Mouse (Mus musculus) liver, adult 2 months (tissue): ENCODE measurements around the gene Taf8. TPM values are rescaled to one million over a fixed set of nuclear protein-coding genes. Genes with fewer than 3 reads are reported as not detected.

ENCODE experiments used
- DNase-seq: peaks from one replicate; pipeline ENCODE4 v3.0.0-alpha.2; 2011; ENCODE audit warnings: low read depth, low spot score; ENCODE audit errors: extremely low read depth
- H3K27ac ChIP-seq: fragments of 200-500 bp; replicated peaks from 2 replicates; pipeline ENCODE4 v1.5.1; 2012; ENCODE audit warnings: low read depth, mild to moderate bottlenecking, control low read depth, inconsistent platforms, low read length; ENCODE audit not compliant: insufficient read depth
- H3K27me3 ChIP-seq: fragments of 200-500 bp; 2 replicates; pipeline ENCODE4 v1.6.1; 2012; ENCODE audit warnings: mild to moderate bottlenecking, moderate library complexity, low read length, inconsistent platforms; ENCODE audit not compliant: control insufficient read depth, insufficient read depth
- H3K36me3 ChIP-seq: fragments of 200-500 bp; 2 replicates; pipeline ENCODE4 v1.6.1; 2012; ENCODE audit warnings: low read length, inconsistent platforms; ENCODE audit not compliant: control insufficient read depth, insufficient read depth
- H3K4me1 ChIP-seq: fragments of 200-500 bp; 2 replicates; pipeline ENCODE4 v1.6.1; 2011; ENCODE audit warnings: low read length; ENCODE audit not compliant: control insufficient read depth, insufficient read depth
- H3K4me3 ChIP-seq: fragments of 200-500 bp; 2 replicates; pipeline ENCODE4 v1.5.1; 2011; ENCODE audit warnings: low read depth, mild to moderate bottlenecking, control low read depth, low read length, moderate library complexity; ENCODE audit not compliant: insufficient read depth
- H3K79me2 ChIP-seq: fragments of 200-500 bp; 2 replicates; pipeline ENCODE4 v1.6.1; 2012; ENCODE audit warnings: inconsistent platforms, mild to moderate bottlenecking, low read length, moderate library complexity; ENCODE audit not compliant: control insufficient read depth, insufficient read depth
- H3K9ac ChIP-seq: fragments of 200-500 bp; 2 replicates; pipeline ENCODE4 v1.6.1; 2012; ENCODE audit warnings: low read depth, mild to moderate bottlenecking, control low read depth, inconsistent platforms, low read length
- CTCF ChIP-seq: fragments of 200-500 bp; IDR thresholded peaks from 2 replicates; pipeline ENCODE4 v1.5.1; 2011; ENCODE audit warnings: low read depth, low read length, control low read depth
- POLR2A ChIP-seq: fragments of 200-500 bp; IDR thresholded peaks from 2 replicates; pipeline ENCODE4 v1.6.1; 2011; ENCODE audit warnings: low read length, control low read depth; ENCODE audit not compliant: insufficient read depth; ENCODE audit errors: extremely low read depth
- WGBS: fragments of 180-500 bp; shearing (Covaris S2); methylation state at CpG from one replicate; pipeline ENCODE4 v1.1.7; 2018; 5-methylcytosine and 5-hydroxymethylcytosine counted together
- polyA plus RNA-seq: library from polyadenylated mRNA; depleted of rRNA; stranded (reverse); fragments of >200 nt; gene quantifications from 2 replicates; pipeline ENCODE4 v1.2.3, GENCODE M21; 2012
- total RNA-seq: library from RNA; depleted of rRNA; stranded (reverse); fragments of >200 nt; gene quantifications from 2 replicates; pipeline ENCODE4 v1.2.3, GENCODE M21; 2014

Gene Taf8
- total and polyA plus RNA-seq, 2 experiments: 8.2 to 9.6 TPM

DNA sequence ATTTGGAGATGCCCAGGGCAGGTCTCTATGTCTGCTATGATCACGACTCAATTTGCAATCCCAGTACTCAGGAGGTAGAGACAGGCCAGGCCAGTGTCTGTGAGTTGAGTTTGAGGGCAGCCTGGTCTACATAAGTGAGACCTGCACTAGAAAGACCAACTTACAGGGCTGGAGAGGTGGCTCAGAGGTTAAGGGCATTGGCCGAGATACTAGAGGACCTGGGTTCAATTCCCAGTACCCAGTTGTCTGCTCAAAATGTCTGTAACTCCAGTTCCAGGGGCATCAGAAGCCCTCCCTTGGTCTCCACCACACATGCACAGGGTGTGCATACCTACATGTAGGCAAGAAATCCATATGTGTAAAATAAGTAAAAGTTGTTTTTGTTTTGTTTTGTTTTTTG, 5.4 kb upstream of the Taf8 start:
- no peak overlapping the region for H3K4me3 ChIP-seq

DNA sequence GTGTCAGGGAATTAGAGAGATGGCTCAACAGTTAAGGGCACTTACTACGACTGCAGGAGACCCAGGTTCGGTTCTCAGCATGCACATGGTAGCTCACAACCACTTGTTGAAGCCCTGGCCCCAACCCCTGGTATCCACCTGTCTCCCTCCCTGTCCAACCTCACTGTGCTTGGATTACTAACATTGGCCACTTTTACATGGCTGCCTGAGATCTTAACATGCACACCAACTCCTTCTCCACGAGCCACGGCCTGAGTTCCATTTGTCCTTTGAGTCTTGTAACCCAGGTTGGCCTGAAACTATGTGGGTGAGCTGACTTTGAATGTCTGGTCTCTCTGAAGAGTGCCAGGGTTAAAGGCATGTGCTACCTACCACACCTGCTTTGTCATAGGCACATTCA, 4.6 kb upstream of the Taf8 start:
- Histone ChIP-seq H3K36me3 (no peaks in the 10 kb centered on the region), H3K27me3 (no peaks in the 10 kb centered on the region), H3K4me3 (no peak overlapping the region), H3K79me2 (0 out of 2 replicates have a peak, but pooled peaks cover 3% of the 10 kb centered on the region), H3K27ac (no peak overlapping the region; the same call in 1 of the 2 replicates), H3K9ac (no peak overlapping the region), H3K4me1 (peaks cover 26% of the 10 kb centered on the region)
- no peak for DNase-seq
- TF ChIP-seq CTCF: no peak
- TF ChIP-seq POLR2A: no peak
- WGBS: 89% methylated on average over 4 of the region's 4 CpGs

More for the DNA sequence above, 5.4 kb upstream of the Taf8 start:
- Histone ChIP-seq H3K27ac (peak overlapping the region; percentile 74), H3K9ac (no peak overlapping the region), H3K4me1 (peaks cover 24% of the 10 kb centered on the region), H3K36me3 (no peaks in the 10 kb centered on the region), H3K27me3 (no peaks in the 10 kb centered on the region), H3K79me2 (0 out of 2 replicates have a peak, but pooled peaks cover 6% of the 10 kb centered on the region)
- TF ChIP-seq POLR2A (no peak), CTCF (no peak)
- DNase-seq: no peak
- WGBS: 54% methylated on average over 2 of the region's 2 CpGs

DNA sequence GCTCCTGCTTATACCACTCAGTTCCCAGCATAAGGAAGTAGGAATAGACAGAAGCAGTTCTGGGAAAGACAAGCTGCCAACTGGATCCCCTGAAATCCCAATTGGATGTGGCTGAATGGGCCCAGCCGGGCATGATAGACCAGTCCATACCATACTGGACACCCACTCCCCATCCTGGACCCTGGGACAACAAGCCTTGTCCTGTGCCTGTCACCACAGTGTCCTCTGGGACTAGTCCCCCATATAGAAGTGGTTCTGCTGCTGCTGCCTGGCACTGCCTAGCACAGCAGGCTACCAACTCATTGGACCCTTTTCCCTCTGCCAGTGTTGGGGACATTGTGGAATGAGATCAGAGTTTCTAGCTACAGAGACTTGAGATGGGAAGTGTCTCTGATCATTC, 4.0 kb upstream of the Taf8 start:
- H3K79me2 ChIP-seq: 0 out of 2 replicates have a peak, but pooled peaks cover 7% of the 10 kb centered on the region
- peaks cover 29% of the 10 kb centered on the region for H3K4me1 ChIP-seq
- 0 out of 2 replicates have a peak overlapping the region, but pooled peaks have one; percentile 1 for H3K9ac ChIP-seq
- 77% methylated on average over 1 of the region's 1 CpGs for WGBS
- no peaks in the 10 kb centered on the region for H3K27me3 ChIP-seq
- H3K36me3 ChIP-seq: no peaks in the 10 kb centered on the region
- no peak for DNase-seq
- peak overlapping the region; percentile 3; the same call in 1 of the 2 replicates for H3K27ac ChIP-seq
- no peak for TF ChIP-seq POLR2A
- no peak overlapping the region for H3K4me3 ChIP-seq

DNA sequence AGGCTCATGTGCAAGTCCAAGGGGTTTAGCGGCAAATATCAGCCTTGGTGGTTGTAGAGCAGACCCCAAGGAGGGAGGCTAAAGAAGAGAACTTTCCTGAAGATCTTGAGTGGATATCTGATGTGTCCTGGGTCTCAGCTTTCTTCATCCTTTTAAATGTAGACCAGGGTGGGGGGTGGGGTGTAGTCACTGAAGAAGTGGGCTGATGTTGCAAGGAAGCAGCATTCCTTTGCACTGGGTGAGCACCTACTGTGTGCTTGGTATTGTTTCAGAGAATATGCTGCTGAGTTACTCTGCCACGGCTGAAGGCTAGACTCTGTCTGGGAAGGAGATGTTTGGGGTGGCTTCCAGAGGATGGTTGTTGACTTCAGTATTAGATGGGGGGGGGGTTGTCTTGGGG, 3.5 kb upstream of the Taf8 start:
- Histone ChIP-seq H3K79me2 (0 out of 2 replicates have a peak, but pooled peaks cover 10% of the 10 kb centered on the region), H3K9ac (peak overlapping the region; percentile 53), H3K4me3 (peak overlapping the region; percentile 56), H3K27ac (peak overlapping the region; percentile 72), H3K4me1 (peaks cover 29% of the 10 kb centered on the region), H3K27me3 (no peaks in the 10 kb centered on the region), H3K36me3 (peaks cover 2% of the 10 kb centered on the region; the same call in 1 of the 2 replicates)
- TF ChIP-seq CTCF (no peak), POLR2A (no peak)
- WGBS: 34% methylated on average over 2 of the region's 2 CpGs
- DNase-seq: no peak

DNA sequence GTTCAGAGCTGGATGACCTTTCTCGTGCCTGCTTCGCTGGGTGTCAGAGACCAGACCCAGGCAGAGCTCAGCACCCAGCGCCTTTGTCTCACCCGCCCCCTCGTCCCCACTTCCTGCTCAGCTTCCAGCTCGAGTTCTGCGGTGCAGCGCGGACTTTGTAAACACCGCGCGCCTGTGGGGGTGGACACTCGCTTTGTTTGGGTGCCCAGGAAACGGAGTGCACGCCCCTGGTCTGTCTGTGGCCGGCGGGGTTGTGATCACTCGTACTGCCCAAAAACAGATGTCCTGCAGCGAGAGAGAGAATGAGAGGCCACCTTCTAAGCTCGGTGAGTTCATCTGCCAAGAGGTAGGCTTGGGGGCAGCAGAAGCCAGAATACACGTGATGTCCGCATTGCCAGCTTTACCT, 2.9 kb upstream of the Taf8 start, which contains the start of gene Ccnd3:
Gene Ccnd3, plus strand, starts transcription at position 111 of the 406 bp plus-strand sequence.
- no peak for TF ChIP-seq CTCF
- peak; percentile 76 for TF ChIP-seq POLR2A
- Histone ChIP-seq H3K36me3 (peaks cover 5% of the 10 kb centered on the region; the same call in 1 of the 2 replicates), H3K79me2 (0 out of 2 replicates have a peak, but pooled peaks cover 10% of the 10 kb centered on the region), H3K4me3 (peak within 1 kb of the TSS; percentile 56), H3K27ac (peak within 1 kb of the TSS; percentile 72), H3K27me3 (no peaks in the 10 kb centered on the region), H3K4me1 (peaks cover 27% of the 10 kb centered on the region), H3K9ac (peak within 1 kb of the TSS; percentile 53)
- DNase-seq: peak; percentile 61
- under 1% methylated on average over 22 of the region's 22 CpGs for WGBS

DNA sequence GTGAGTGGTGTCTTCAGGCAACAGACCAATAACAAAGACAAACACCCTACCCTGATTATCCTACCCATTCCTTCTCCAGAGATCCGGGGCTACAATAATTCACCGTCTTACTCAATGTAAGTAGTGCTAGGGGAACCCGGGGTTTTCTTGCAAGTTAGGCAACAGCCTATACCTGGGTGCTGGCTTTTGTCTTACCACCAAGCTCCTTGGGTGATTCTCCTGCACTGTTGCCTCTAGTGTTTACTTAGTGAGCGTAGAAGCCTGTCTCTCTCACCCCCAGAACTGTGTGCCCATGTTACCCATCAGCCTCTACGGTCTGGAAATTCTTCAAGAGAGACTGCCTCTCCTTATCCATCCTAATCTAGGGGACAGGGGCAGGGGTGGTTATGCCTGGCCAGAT, 2.1 kb upstream of the Taf8 start:
- Histone ChIP-seq H3K36me3 (peaks cover 9% of the 10 kb centered on the region; the same call in 1 of the 2 replicates), H3K9ac (no peak overlapping the region; the same call in 1 of the 2 replicates), H3K79me2 (0 out of 2 replicates have a peak, but pooled peaks cover 7% of the 10 kb centered on the region), H3K4me3 (no peak overlapping the region), H3K4me1 (peaks cover 27% of the 10 kb centered on the region), H3K27ac (peak overlapping the region; percentile 72; the same call in 1 of the 2 replicates), H3K27me3 (no peaks in the 10 kb centered on the region)
- WGBS: 57% methylated on average over 5 of the region's 5 CpGs
- TF ChIP-seq CTCF (no peak), POLR2A (no peak)
- no peak for DNase-seq
